Mouse (Mus musculus) forebrain, embryonic 13.5 days (tissue): ENCODE measurements around the gene St6galnac1. TPM values are rescaled to one million over a fixed set of nuclear protein-coding genes. Genes with fewer than 3 reads are reported as not detected.

ENCODE experiments used
- ATAC-seq: fragments of 200-750 bp; cut with Nextera tagmentation; 2 replicates; pipeline ENCODE4 v1.8.0; 2017
- H3K27ac ChIP-seq: fragments of 300-500 bp; sonication (generic); 2 replicates; pipeline ENCODE4 v1.5.1; 2015; ENCODE audit warnings: inconsistent platforms, mild to moderate bottlenecking, moderate library complexity
- H3K27me3 ChIP-seq: fragments of 300-500 bp; sonication (generic); 2 replicates; pipeline ENCODE4 v1.6.1; 2015; ENCODE audit warnings: mild to moderate bottlenecking, inconsistent platforms
- H3K36me3 ChIP-seq: fragments of 300-500 bp; sonication (generic); 2 replicates; pipeline ENCODE4 v1.6.1; 2015; ENCODE audit warnings: mild to moderate bottlenecking, inconsistent platforms; ENCODE audit not compliant: poor library complexity, severe bottlenecking
- H3K4me1 ChIP-seq: fragments of 300-500 bp; sonication (generic); 2 replicates; pipeline ENCODE4 v1.6.1; 2015; ENCODE audit warnings: inconsistent platforms
- H3K4me2 ChIP-seq: fragments of 300-500 bp; sonication (generic); 2 replicates; pipeline ENCODE4 v1.6.1; 2015; ENCODE audit warnings: inconsistent platforms, mild to moderate bottlenecking, moderate library complexity
- H3K4me3 ChIP-seq: fragments of 300-500 bp; sonication (generic); 2 replicates; pipeline ENCODE4 v1.5.1; 2015; ENCODE audit warnings: mild to moderate bottlenecking, inconsistent platforms
- H3K9ac ChIP-seq: fragments of 300-500 bp; sonication (generic); 2 replicates; pipeline ENCODE4 v1.6.1; 2015; ENCODE audit warnings: mild to moderate bottlenecking, inconsistent platforms
- H3K9me3 ChIP-seq: fragments of 300-500 bp; sonication (generic); replicated peaks from 2 replicates; pipeline ENCODE4 v1.6.1; 2016; ENCODE audit warnings: inconsistent platforms
- WGBS: fragments of 180-500 bp; shearing (Covaris S2); methylation state at CpG from one replicate; pipeline ENCODE4 v1.1.7; 2015; 5-methylcytosine and 5-hydroxymethylcytosine counted together
- polyA plus RNA-seq: library from polyadenylated mRNA; unstranded; fragments of >200 nt; fragmentation: Nextera tagmentation; extraction: Ambion mirVana; gene quantifications from 2 replicates; pipeline ENCODE4 v1.2.1, GENCODE M21; 2015

The St6galnac1 gene
- polyA plus RNA-seq, 1 experiment from 2014 or later, result not detected

- no peak overlapping the region for H3K4me3 ChIP-seq
- 65% methylated on average over 9 of the region's 9 CpGs for WGBS
- H3K36me3 ChIP-seq, result no peaks in the 10 kb centered on the region
- H3K4me2 ChIP-seq, result no peak overlapping the region
- H3K9ac ChIP-seq, result no peak overlapping the region
- no peak overlapping the region for H3K27ac ChIP-seq
- peaks cover 2% of the 10 kb centered on the region; the same call in 1 of the 2 replicates for H3K9me3 ChIP-seq
- ATAC-seq, result no peak
- H3K27me3 ChIP-seq, result no peaks in the 10 kb centered on the region
- H3K4me1 ChIP-seq, result peaks cover 7% of the 10 kb centered on the region; the same call in 1 of the 2 replicates
Measured at GRCm38 (mm10) chr11:116721548-116722271, 53.6 kb downstream of the St6galnac1 start.

GRCm38 (mm10) chr11:116720319-116720865 lies 54.9 kb downstream of the St6galnac1 start:
- no peak overlapping the region for H3K27ac ChIP-seq
- H3K36me3 ChIP-seq, result no peaks in the 10 kb centered on the region
- no peak overlapping the region for H3K4me2 ChIP-seq
- peaks cover 6% of the 10 kb centered on the region; the same call in 1 of the 2 replicates for H3K9me3 ChIP-seq
- no peak for ATAC-seq
- H3K4me1 ChIP-seq, result peaks cover 6% of the 10 kb centered on the region; the same call in 1 of the 2 replicates
- H3K27me3 ChIP-seq, result no peaks in the 10 kb centered on the region
- 94% methylated on average over 15 of the region's 15 CpGs for WGBS
- no peak overlapping the region for H3K9ac ChIP-seq
- H3K4me3 ChIP-seq, result no peak overlapping the region

Other genes with a start within 250 kb of the St6galnac1 start
- gene Sphk1, start 244.6 kb downstream of the St6galnac1 start, polyA plus RNA-seq, result 0.98 and 2.2 TPM in 2 replicates
- gene Ube2o, start 194.1 kb downstream of the St6galnac1 start, polyA plus RNA-seq, result 11.9 and 12.1 TPM in 2 replicates
- 0.25 and 0.39 TPM in 2 replicates for gene Aanat, start 189.1 kb downstream of the St6galnac1 start, polyA plus RNA-seq
- gene Rhbdf2, start 148.5 kb downstream of the St6galnac1 start, polyA plus RNA-seq, result 0.87 and 0.98 TPM in 2 replicates
- gene Prcd, start 122.0 kb downstream of the St6galnac1 start, polyA plus RNA-seq, result 0.79 and 0.80 TPM in 2 replicates
- gene Cygb, start 121.2 kb downstream of the St6galnac1 start, polyA plus RNA-seq, result 8.8 and 9.3 TPM in 2 replicates
- gene Mxra7, start 52.5 kb upstream of the St6galnac1 start, polyA plus RNA-seq, result 14.4 and 14.8 TPM in 2 replicates
- gene Mettl23, start 67.8 kb upstream of the St6galnac1 start, polyA plus RNA-seq, result 83.6 and 85.7 TPM in 2 replicates
- gene Jmjd6, start 67.9 kb upstream of the St6galnac1 start, polyA plus RNA-seq, result 77.7 and 78.0 TPM in 2 replicates
- 38.0 and 39.4 TPM in 2 replicates for gene Mfsd11, start 76.9 kb upstream of the St6galnac1 start, polyA plus RNA-seq
- 750 and 773 TPM in 2 replicates for gene Srsf2, start 77.6 kb upstream of the St6galnac1 start, polyA plus RNA-seq
- gene Mgat5b, start 143.4 kb upstream of the St6galnac1 start, polyA plus RNA-seq, result 18.5 and 19.8 TPM in 2 replicates